Comparison of ENCODE assay signal across 15 mouse cellular contexts in the genomic region with DNA sequence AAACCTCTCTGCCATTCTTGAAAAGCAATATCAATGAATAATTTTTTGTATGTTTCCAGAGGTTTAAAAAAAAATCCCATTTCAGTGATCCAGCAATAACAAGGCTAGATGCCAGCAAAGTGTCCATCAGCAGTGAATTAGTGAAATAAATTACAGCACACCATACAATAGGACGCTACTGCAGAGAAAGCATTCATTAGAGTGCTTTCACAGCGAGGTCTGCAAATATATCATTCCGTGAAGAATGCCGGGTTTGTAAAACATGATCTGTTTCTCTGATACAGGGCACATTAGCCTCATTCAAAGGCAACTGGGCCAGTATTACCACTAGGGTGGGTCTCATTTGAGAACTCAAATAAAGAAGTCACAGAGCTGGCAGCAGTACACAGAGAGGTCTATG. TPM values are rescaled to one million over a fixed set of nuclear protein-coding genes. Genes with fewer than 3 reads are reported as not detected.
DNase-seq lines count a peak whose midpoint lies in the region; ATAC-seq and TF ChIP-seq lines count a peak whose summit lies in the region.
"Had no signal": no experiment of that assay in that cellular context is flagged by ENCODE, and none has a peak within 500 bp of the region (broad histone marks: within the 10 kb centered on the region; RNA-seq: fewer than 3 reads in every experiment).

No protein-coding gene starts in this region.

- 30% methylated on average over 4 of the region's 4 CpGs for WGBS in forebrain, embryonic 15.5 days
- WGBS in forebrain, embryonic 13.5 days, result 48% methylated on average over 4 of the region's 4 CpGs
- WGBS in forebrain, postnatal 0 days, result 28% methylated on average over 4 of the region's 4 CpGs
- 92% methylated on average over 4 of the region's 4 CpGs for WGBS in forebrain, embryonic 10.5 days

- intact Hi-C loops in heart, postnatal 14 days (cut with DNase I), result no loop called here

- no peak overlapping the region for H3K4me3 ChIP-seq in forebrain, embryonic 15.5 days
- no peak overlapping the region for H3K4me3 ChIP-seq in forebrain, embryonic 13.5 days
- H3K4me3 ChIP-seq in forebrain, postnatal 0 days (ENCODE audit: low read depth, low read length), result no peak overlapping the region
- no peak overlapping the region for H3K4me3 ChIP-seq in forebrain, embryonic 10.5 days
- H3K4me3 ChIP-seq: embryonic facial prominence, embryonic 10.5 days; embryonic facial prominence, embryonic 12.5 days had no signal

- H3K4me1 ChIP-seq in forebrain, embryonic 15.5 days, result peaks cover 25% of the 10 kb centered on the region
- H3K4me1 ChIP-seq in forebrain, embryonic 13.5 days, result peaks cover 37% of the 10 kb centered on the region
- peaks cover 18% of the 10 kb centered on the region for H3K4me1 ChIP-seq in forebrain, postnatal 0 days (ENCODE audit: insufficient read depth)
- peaks cover 33% of the 10 kb centered on the region for H3K4me1 ChIP-seq in forebrain, embryonic 10.5 days

- no peak for DNase-seq in forebrain, postnatal 0 days
- DNase-seq in forebrain, embryonic 10.5 days (ENCODE audit: extremely low spot score, low spot score), result no peak
- DNase-seq in heart, postnatal 14 days, result no peak
- DNase-seq: adrenal gland, adult 2 months; adrenal gland, postnatal 10 days; adrenal gland, postnatal 25 days; cerebellum, adult 11-12 months; cerebellum, adult 2 months; cerebellum, adult 9-10 months; cerebellum, postnatal 10 days; cerebellum, postnatal 25 days had no signal

- H3K27me3 ChIP-seq in forebrain, embryonic 15.5 days, result no peaks in the 10 kb centered on the region
- H3K27me3 ChIP-seq in forebrain, embryonic 13.5 days, result no peaks in the 10 kb centered on the region; the same call in 1 of the 2 replicates
- no peaks in the 10 kb centered on the region for H3K27me3 ChIP-seq in forebrain, postnatal 0 days (ENCODE audit: insufficient read depth, low read length)
- peaks cover 8% of the 10 kb centered on the region for H3K27me3 ChIP-seq in forebrain, embryonic 10.5 days (ENCODE audit: poor library complexity, severe bottlenecking)
- H3K27me3 ChIP-seq: embryonic facial prominence, embryonic 12.5 days had no signal

- 0 out of 2 replicates have a peak overlapping the region, but pooled peaks have one; percentile 1 for H3K27ac ChIP-seq in forebrain, embryonic 15.5 days (replicated peaks)
- no peak overlapping the region for H3K27ac ChIP-seq in forebrain, embryonic 13.5 days
- no peak overlapping the region for H3K27ac ChIP-seq in forebrain, postnatal 0 days (ENCODE audit: low read depth, low read length)
- H3K27ac ChIP-seq in forebrain, embryonic 10.5 days, result no peak overlapping the region
- H3K27ac ChIP-seq: embryonic facial prominence, embryonic 10.5 days; embryonic facial prominence, embryonic 12.5 days had no signal

- H3K9me3 ChIP-seq in forebrain, embryonic 15.5 days, result no peaks in the 10 kb centered on the region
- H3K9me3 ChIP-seq in forebrain, embryonic 13.5 days (replicated peaks), result no peaks in the 10 kb centered on the region
- no peaks in the 10 kb centered on the region for H3K9me3 ChIP-seq in forebrain, postnatal 0 days (ENCODE audit: low read length)
- no peaks in the 10 kb centered on the region for H3K9me3 ChIP-seq in forebrain, embryonic 10.5 days
- H3K9me3 ChIP-seq: embryonic facial prominence, embryonic 10.5 days; embryonic facial prominence, embryonic 12.5 days had no signal

- H3K36me3 ChIP-seq in forebrain, embryonic 15.5 days, result no peaks in the 10 kb centered on the region
- H3K36me3 ChIP-seq in forebrain, embryonic 13.5 days (ENCODE audit: poor library complexity, severe bottlenecking), result no peaks in the 10 kb centered on the region
- H3K36me3 ChIP-seq in forebrain, postnatal 0 days (ENCODE audit: insufficient read depth), result no peaks in the 10 kb centered on the region
- no peaks in the 10 kb centered on the region for H3K36me3 ChIP-seq in forebrain, embryonic 10.5 days (replicated peaks)
- H3K36me3 ChIP-seq: embryonic facial prominence, embryonic 10.5 days; embryonic facial prominence, embryonic 12.5 days had no signal

- H3K9ac ChIP-seq in forebrain, embryonic 15.5 days (replicated peaks), result no peak overlapping the region
- H3K9ac ChIP-seq in forebrain, embryonic 13.5 days, result no peak overlapping the region
- H3K9ac ChIP-seq in forebrain, postnatal 0 days, result no peak overlapping the region
- H3K9ac ChIP-seq: embryonic facial prominence, embryonic 12.5 days had no signal

- peak; percentile 16; the same call in 1 of the 2 replicates for TF ChIP-seq CTCF in forebrain, postnatal 0 days (IDR thresholded peaks at IDR 0.05; ENCODE audit: low read depth)

- no peak for ATAC-seq in forebrain, embryonic 15.5 days (replicated peaks)
- ATAC-seq in forebrain, embryonic 13.5 days, result no peak
- peak; percentile 56 for ATAC-seq in forebrain, postnatal 0 days

- no peak overlapping the region for H3K4me2 ChIP-seq in forebrain, embryonic 15.5 days (replicated peaks)
- no peak overlapping the region for H3K4me2 ChIP-seq in forebrain, embryonic 13.5 days
- no peak overlapping the region for H3K4me2 ChIP-seq in forebrain, postnatal 0 days (ENCODE audit: low read depth)
- H3K4me2 ChIP-seq: embryonic facial prominence, embryonic 12.5 days had no signal

RNA-seq across cellular contexts. Expression of a gene that starts 39.4 kb away (rescaled TPM):
- 58.4 and 59.7 TPM in 2 replicates for polyA plus RNA-seq in forebrain, embryonic 15.5 days (2015; fragmentation: Nextera tagmentation; extraction: Ambion mirVana)
- polyA plus RNA-seq in forebrain, embryonic 13.5 days (2015; fragmentation: Nextera tagmentation; extraction: Ambion mirVana), result 33.7 and 35.6 TPM in 2 replicates
- 177 and 237 TPM in 2 replicates for total RNA-seq in forebrain, postnatal 0 days (2014; rRNA removed)
- 36.2 and 50.4 TPM in 2 replicates for polyA plus RNA-seq in forebrain, postnatal 0 days (2015; fragmentation: Nextera tagmentation; extraction: Ambion mirVana)
- polyA plus RNA-seq in forebrain, embryonic 10.5 days (2016; fragmentation: Nextera tagmentation; extraction: Ambion mirVana), result 26.7 and 28.8 TPM in 2 replicates
- total RNA-seq in heart, postnatal 14 days (2021), result 10 to 100 TPM; 44.4 to 50.3 TPM
